Mouse (Mus musculus) embryo, embryonic 10 days (tissue): Measurements from ENCODE around the gene Gm49601.

Source experiments
- DNase-seq: peaks from one replicate; pipeline ENCODE4 v3.0.0-alpha.2; 2015; ENCODE audit warnings: low spot score

The Gm49601 gene

DNA sequence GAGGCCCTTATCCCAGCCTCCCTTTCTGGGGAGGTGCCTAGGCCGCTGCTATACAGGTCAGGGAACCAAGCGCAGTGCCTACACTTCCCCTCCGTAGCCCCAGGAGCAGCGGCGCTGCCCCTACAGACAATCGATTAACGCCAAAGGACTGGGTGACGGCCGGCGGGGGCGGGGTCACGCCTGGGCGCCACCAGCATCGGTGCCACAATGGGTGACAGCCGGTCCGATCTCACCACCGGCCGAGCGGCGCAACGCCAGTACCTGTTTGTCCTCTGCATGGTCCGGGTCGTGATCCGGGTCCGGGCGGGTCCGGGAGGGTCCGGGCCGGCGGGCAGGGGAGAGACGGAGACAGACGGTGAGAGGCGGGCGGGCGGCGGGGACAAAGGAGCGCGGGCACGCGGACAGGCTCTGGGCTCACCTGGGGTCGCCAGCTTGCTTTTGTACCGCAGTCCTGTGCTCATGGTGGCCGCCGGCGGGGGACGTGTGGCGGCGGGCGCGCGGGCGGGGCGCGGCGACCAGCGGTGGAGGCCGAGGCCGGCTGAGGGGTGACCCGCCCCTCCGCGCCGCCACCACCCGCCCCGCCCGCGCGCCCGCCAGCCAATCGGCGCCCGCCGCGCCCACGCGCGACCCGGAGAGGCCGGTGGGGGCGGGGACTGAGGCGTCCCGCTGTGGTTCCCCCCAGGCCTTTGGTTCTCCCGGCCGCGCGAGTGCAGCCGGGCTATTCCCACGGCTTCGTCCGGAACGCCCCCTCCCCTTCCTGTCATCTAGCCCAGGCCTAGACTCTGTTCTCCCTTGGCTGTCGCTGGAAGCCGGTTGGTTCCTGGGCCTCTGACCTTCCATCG, 3.4 kb upstream of the Gm49601 start, which contains the start of gene Sept5:
Sept5 (minus strand) TSS at position 565 of the 842 bp plus-strand sequence.
- DNase-seq = peak; percentile 61

GRCm38 (mm10) chr16:18628948-18629340, 2.7 kb upstream of the Gm49601 start:
- DNase-seq = no peak

DNA sequence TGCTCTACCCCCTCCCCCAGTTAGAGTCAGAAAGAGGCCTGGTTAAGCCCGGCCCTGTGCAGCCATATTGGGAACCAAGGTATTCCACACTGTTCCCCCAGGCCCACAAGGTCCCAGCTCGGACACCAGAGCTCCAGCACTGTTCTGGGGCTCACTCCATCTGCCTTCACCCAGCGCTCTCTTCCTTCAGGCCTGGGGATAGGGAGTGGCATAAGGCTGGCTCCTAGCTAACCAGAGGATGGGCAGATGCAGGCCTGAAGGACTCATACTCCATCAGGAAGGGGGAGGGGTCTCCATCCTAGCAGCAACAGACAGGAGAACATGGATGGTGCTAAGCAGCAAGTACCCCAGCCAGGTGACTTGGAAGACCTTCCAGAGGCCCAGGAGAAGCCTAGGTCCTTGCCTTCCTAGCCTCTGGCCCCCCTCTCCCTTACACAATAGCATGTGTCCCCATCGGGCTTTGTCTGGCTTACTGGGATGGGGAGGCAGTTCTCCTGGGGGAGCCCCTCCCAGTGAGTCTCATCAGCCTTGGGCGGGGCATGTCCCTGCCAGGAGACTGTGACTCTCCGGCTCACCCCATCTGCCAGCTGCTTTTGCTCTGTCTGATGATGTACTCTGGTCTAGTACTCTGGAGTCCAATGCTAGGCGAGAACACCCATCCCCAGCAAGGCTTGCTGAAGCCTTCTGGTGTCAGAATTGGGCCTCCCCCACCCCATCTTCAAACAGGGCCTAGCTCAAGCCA, 2.1 kb upstream of the Gm49601 start:
- DNase-seq = no peak

DNA sequence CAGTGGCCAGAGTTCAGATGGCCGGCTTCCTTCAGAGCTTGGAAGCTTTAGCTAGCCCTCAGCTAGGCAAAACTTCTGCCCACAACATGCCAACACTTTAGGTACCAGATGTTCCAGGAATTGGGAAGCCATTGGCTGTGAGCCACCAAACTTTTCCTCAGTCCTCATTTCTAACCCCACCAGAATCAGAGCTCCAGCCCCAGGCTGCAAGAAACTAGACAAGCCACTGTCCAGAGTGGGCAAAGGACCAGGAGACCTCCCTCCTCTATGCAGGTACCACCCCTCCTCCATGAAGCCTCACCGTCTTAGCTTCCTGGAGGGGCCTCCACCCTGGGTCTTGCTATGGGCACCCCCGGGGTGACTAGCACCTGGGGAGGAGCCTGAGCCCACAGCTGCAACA, 936 bp upstream of the Gm49601 start:
- DNase-seq = no peak

DNA sequence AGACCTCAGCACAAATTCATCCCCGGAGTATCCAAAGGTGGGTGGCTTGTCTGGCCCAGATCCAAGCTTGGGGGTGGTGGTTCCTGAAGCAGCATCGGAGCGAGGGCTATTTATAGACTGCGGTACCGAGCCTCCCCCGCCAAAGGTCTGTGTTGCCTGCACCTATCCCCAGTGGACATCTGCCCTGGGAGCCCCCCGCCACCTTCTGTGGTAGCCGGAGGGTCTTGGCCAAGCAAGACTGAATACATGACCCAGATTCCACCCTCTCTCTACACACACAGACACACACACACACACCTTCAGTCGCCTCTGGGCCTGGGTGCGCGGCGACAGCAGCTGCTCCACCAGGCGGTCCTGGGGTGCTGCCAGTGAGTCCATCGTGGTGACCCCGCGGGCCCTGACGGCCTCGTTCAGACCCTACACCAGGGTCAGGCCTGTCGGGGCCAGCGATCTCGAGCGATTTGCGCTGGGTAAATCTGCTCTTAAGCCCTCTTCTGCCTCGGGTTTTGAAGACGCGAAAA, 376 bp downstream of the Gm49601 start:
- no peak for DNase-seq

DNA sequence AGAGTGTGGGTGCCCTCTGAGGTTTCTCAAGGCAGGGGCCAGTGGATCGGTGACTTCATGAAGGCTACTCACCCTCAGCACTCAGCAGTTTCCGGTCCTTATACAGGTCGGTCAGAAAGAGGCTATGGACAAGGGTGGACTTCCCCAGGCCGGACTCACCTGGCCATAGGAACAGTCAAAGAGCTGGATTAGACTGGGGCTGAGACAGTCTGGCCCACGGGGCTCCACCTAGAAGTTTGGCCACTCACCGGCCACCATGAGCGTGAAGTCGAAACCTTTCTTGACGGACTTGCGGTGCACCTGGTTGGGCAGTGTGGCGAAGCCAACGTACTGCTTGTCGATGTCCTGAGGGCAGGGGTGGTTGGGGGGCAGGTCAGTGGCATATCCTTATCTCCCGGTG, 1.1 kb downstream of the Gm49601 start:
- DNase-seq = no peak

- no peak for DNase-seq
Observed at GRCm38 (mm10) chr16:18624641-18625040, 1.6 kb downstream of the Gm49601 start.

DNA sequence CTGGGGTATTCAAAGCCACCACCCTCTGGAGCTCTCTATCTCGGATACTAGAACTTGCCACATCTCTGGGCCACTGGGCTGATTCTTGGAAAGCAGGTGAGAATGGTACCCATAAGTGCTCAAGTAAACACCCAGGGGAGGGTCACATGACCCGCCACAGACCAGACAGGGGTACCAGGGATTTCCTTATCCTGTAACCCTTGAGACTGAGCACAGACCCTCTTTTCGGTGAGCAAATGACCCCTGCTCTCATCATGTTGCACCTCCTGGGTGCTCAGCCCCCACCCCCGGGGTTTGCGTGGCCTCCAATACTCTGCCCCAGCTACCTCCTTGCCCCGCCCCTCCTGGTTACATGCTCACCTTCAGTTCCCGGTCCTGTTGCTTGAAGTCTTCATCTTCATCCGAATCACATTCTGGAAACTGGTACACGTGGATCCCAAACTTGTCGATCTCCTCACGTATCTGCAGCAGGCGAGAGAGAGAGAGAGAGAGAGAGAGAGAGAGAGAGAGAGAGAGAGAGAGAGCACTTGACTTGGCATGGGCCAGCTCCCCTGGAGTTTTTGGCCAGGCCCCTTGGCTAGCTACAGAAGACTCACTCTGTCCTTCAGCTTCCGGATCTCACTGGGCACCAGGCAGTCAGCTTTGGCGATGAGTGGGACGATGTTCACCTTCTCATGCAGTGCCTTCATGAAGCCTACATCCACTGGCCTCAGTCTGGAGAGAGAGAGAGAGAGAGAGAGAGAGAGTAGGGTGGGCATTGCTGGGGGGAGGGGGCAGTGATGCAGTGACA, 2.3 kb downstream of the Gm49601 start:
- DNase-seq = no peak

- DNase-seq = no peak
Observed at GRCm38 (mm10) chr16:18622916-18623750, 3.1 kb downstream of the Gm49601 start.

GRCm38 (mm10) chr16:18622019-18622418, 4.2 kb downstream of the Gm49601 start, which contains the start of gene Gp1bb:
Gene Gp1bb (minus strand): TSS chr16:18622403.
- DNase-seq = no peak

GRCm38 (mm10) chr16:18621362-18622001, 4.7 kb downstream of the Gm49601 start:
- no peak for DNase-seq

DNA sequence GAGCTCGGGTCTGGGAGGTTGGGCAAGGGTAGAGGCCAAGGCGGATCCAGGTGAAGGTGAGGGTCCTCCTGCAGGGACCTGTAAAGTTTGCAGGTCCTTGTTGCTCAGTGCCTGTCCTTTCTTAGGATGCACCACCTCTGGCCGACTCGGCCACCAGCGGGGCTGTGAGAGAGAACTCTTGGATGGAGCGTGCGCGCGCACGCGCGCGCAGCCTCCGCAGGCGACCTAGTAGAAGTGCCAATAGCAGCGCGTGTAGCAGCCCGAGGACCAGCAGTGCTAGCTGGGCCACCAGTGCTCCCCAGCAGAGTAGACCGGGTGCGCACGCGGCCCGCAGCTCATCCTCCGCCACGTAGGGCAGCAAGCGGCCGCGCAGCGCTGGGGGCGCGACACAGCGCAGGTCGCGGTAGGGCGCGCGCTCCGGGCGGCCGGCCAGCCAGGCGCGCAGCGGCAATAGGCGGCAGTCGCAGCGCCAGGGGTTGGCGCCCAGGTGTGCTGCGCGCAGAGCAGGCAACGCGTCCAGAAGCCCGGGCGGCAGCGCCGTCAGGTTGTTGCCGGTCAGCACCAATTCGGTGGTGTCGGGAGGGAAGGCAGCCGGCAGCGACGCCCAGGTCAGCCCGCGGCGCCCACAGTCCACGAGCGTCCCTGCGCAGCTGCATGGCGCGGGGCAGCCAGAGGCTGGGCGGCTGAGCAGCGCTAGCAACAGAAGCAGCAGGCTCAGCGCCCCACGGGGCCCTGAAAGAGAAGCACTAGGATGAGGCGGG, 5.4 kb downstream of the Gm49601 start:
- DNase-seq = no peak

- DNase-seq = no peak
Observed at GRCm38 (mm10) chr16:18620201-18620600, 6.0 kb downstream of the Gm49601 start.

- DNase-seq = no peak
Observed at GRCm38 (mm10) chr16:18619110-18619509, 7.1 kb downstream of the Gm49601 start.

DNA sequence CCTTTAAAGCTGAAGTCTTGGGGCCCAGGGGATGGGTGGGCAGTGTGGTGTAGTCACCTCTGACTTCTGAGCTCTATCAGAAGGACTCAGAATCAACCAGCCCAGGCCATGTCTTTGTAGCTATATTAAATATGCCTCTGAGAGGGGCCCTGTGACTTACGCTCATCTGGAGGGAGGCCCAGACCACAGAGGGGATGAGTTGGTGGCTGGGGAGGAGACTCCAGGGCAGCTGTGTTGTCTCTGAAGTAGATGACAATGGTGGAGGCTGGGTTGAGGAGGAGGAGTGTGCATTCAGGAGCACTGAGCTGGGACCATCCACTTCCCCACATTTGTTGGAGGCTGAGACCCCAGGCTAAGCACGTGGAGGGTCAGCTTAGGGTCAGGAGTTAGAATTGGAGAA, 7.9 kb downstream of the Gm49601 start:
- no peak for DNase-seq

GRCm38 (mm10) chr16:18617370-18618065, 8.7 kb downstream of the Gm49601 start:
- peak; percentile 94 for DNase-seq

- no peak for DNase-seq
Observed at GRCm38 (mm10) chr16:18613301-18613700, 12.9 kb downstream of the Gm49601 start.

GRCm38 (mm10) chr16:18611752-18612151, 14.5 kb downstream of the Gm49601 start:
- DNase-seq = no peak

- no peak for DNase-seq
Observed at GRCm38 (mm10) chr16:18609099-18609498, 17.1 kb downstream of the Gm49601 start.
